Mouse (Mus musculus) CH12.LX (cell line): Measurements from ENCODE around the gene Macrod2. TPM values are rescaled to one million over a fixed set of nuclear protein-coding genes. Genes with fewer than 3 reads are reported as not detected.

Source experiments
- DNase-seq: peaks from one replicate; pipeline ENCODE4 v3.0.0-alpha.2; 2013; ENCODE audit errors: extremely low read depth
- H3K27ac ChIP-seq: 2 replicates; pipeline ENCODE4 v1.5.1; 2012; ENCODE audit warnings: low read depth, mild to moderate bottlenecking, control low read depth, moderate library complexity; ENCODE audit not compliant: insufficient read depth
- H3K27me3 ChIP-seq: replicated peaks from 2 replicates; pipeline ENCODE3; 2012; ENCODE audit warnings: inconsistent platforms
- H3K36me3 ChIP-seq, 2 experiments: replicated peaks in 1 of 2; 2 replicates each; pipeline versions ENCODE3 to v1.6.1; 2012; ENCODE audit warnings: inconsistent platforms in 1 of 2, low read length in 1 of 2, mild to moderate bottlenecking in 1 of 2, mixed read lengths in 1 of 2, moderate library complexity in 1 of 2; ENCODE audit not compliant: control insufficient read depth in 1 of 2, insufficient read depth in 1 of 2
- H3K4me1 ChIP-seq, 2 experiments: 2 replicates each; pipeline ENCODE4 v1.6.1; 2012; ENCODE audit warnings: inconsistent platforms in 1 of 2, moderate library complexity in 1 of 2; ENCODE audit not compliant: insufficient read depth in 2 of 2, control insufficient read depth in 1 of 2
- H3K4me2 ChIP-seq: 2 replicates; pipeline ENCODE4 v1.6.1; 2012; ENCODE audit warnings: low read depth, mild to moderate bottlenecking, control low read depth; ENCODE audit not compliant: poor library complexity, insufficient read depth, severe bottlenecking
- H3K4me3 ChIP-seq, 3 experiments: fragments of 150-350 bp in 1 of 3; sonication (generic) in 1 of 3; replicated peaks in 1 of 3; 2 replicates each; pipeline versions ENCODE3 to v1.5.1; 2011 to 2012; ENCODE audit warnings: low read depth in 2 of 3, low read length in 2 of 3, mild to moderate bottlenecking in 2 of 3, moderate library complexity in 2 of 3, control low read depth in 1 of 3, improper control_type of control experiment in 1 of 3, inconsistent platforms in 1 of 3, mixed read lengths in 1 of 3; ENCODE audit not compliant: poor library complexity in 1 of 3
- H3K79me2 ChIP-seq: replicated peaks from 2 replicates; pipeline ENCODE4 v1.6.1; 2012; ENCODE audit warnings: mild to moderate bottlenecking, moderate library complexity; ENCODE audit not compliant: control insufficient read depth, poor library complexity, insufficient read depth, severe bottlenecking; ENCODE audit errors: extremely low read depth
- H3K9ac ChIP-seq: 2 replicates; pipeline ENCODE4 v1.6.1; 2012; ENCODE audit warnings: low read depth, mild to moderate bottlenecking, control low read depth, moderate library complexity; ENCODE audit not compliant: insufficient read depth
- H3K9me3 ChIP-seq: replicated peaks from 2 replicates; pipeline ENCODE3; 2012; ENCODE audit warnings: low read length, inconsistent platforms, mixed read lengths
- ELF1 ChIP-seq: IDR thresholded peaks from 2 replicates; pipeline ENCODE4 v1.6.1; 2014; ENCODE audit warnings: low read depth, mild to moderate bottlenecking, inconsistent platforms, low read length, improper control_type of control experiment
- ETS1 ChIP-seq: conservative IDR thresholded peaks from 2 replicates; pipeline ENCODE4 v1.6.1; 2012; ENCODE audit warnings: low read depth, mild to moderate bottlenecking, inconsistent platforms, low read length, improper control_type of control experiment, moderate library complexity
- GABPA ChIP-seq: IDR thresholded peaks from 2 replicates; pipeline ENCODE4 v1.6.1; 2012; ENCODE audit warnings: low read depth, low read length, improper control_type of control experiment, inconsistent platforms; ENCODE audit not compliant: insufficient replicate concordance
- MAFK ChIP-seq: IDR thresholded peaks from 2 replicates; pipeline ENCODE4 v1.6.1; 2011; ENCODE audit warnings: low read length, improper control_type of control experiment; ENCODE audit not compliant: insufficient replicate concordance
- MAX ChIP-seq: IDR thresholded peaks from 2 replicates; pipeline ENCODE4 v1.6.1; 2011; ENCODE audit warnings: low read length, improper control_type of control experiment
- MEF2A ChIP-seq: IDR thresholded peaks from 2 replicates; pipeline ENCODE4 v1.6.1; 2014; ENCODE audit warnings: low read depth, mild to moderate bottlenecking, inconsistent platforms, low read length, improper control_type of control experiment, borderline replicate concordance
- MYC ChIP-seq: IDR thresholded peaks from 2 replicates; pipeline ENCODE4 v1.6.1; 2011; ENCODE audit warnings: low read depth, mild to moderate bottlenecking, improper control_type of control experiment, low read length
- NRF1 ChIP-seq: IDR thresholded peaks from 2 replicates; pipeline ENCODE4 v1.6.1; 2014; ENCODE audit warnings: low read depth, mild to moderate bottlenecking, inconsistent platforms, low read length, improper control_type of control experiment, moderate library complexity
- PAX5 ChIP-seq: IDR thresholded peaks from 2 replicates; pipeline ENCODE4 v1.6.1; 2012; ENCODE audit warnings: low read length, inconsistent platforms, mixed read lengths
- POLR2AphosphoS2 ChIP-seq: IDR thresholded peaks from 2 replicates; pipeline ENCODE4 v1.6.1; 2011; ENCODE audit warnings: low read depth, low read length, improper control_type of control experiment
- RAD21 ChIP-seq: IDR thresholded peaks from 2 replicates; pipeline ENCODE4 v1.6.1; 2011; ENCODE audit warnings: low read depth, mild to moderate bottlenecking, low read length, improper control_type of control experiment, moderate library complexity
- TCF12 ChIP-seq: IDR thresholded peaks from 2 replicates; pipeline ENCODE4 v1.6.1; 2014; ENCODE audit warnings: low read depth, mild to moderate bottlenecking, inconsistent platforms, low read length, improper control_type of control experiment
- UBTF ChIP-seq: IDR thresholded peaks from 2 replicates; pipeline ENCODE4 v1.6.1; 2012; ENCODE audit warnings: low read depth, mild to moderate bottlenecking, inconsistent platforms, low read length, improper control_type of control experiment, moderate library complexity
- ZC3H11A ChIP-seq: IDR thresholded peaks from 2 replicates; pipeline ENCODE4 v1.6.1; 2012; ENCODE audit warnings: low read depth, mild to moderate bottlenecking, inconsistent platforms, low read length, improper control_type of control experiment
- ZMIZ1 ChIP-seq: IDR thresholded peaks from 2 replicates; pipeline ENCODE4 v1.6.1; 2012; ENCODE audit warnings: low read depth, mild to moderate bottlenecking, inconsistent platforms, low read length, improper control_type of control experiment
- dilution Hi-C: fragments of 300-500 bp; cut with MboI; formaldehyde crosslinking; loops from 2 replicates; pipeline ENCODE4 v1.14.3; 2020; ENCODE audit warnings: low sequenced_read_pairs; ENCODE audit not compliant: extremely low pct_unique_long_range_greater_than_20kb, extremely low pct_ligation_motif_present
- in situ Hi-C: fragments of 300-500 bp; cut with MboI; formaldehyde crosslinking; loops from 3 replicates; pipeline ENCODE4 v1.14.3; 2019; ENCODE audit warnings: low sequenced_read_pairs, low pct_ligation_motif_present, low pct_unique_long_range_greater_than_20kb, mixed read lengths
- polyA plus RNA-seq: library from polyadenylated mRNA; unstranded; fragments of >175 nt; gene quantifications from 2 replicates; pipeline ENCODE4 v1.2.1, GENCODE M21; 2012; ENCODE audit warnings: low read depth; ENCODE audit not compliant: insufficient read length
- total RNA-seq, 2 experiments: library from RNA; depleted of rRNA; stranded (reverse); fragments of 300-350 nt in 1 of 2; fragments of >200 nt in 1 of 2; gene quantifications; 2 replicates each; pipeline ENCODE4 v1.2.3; 2012 to 2014

Gene Macrod2
- total and polyA plus RNA-seq, 3 experiments, result not detected

DNA sequence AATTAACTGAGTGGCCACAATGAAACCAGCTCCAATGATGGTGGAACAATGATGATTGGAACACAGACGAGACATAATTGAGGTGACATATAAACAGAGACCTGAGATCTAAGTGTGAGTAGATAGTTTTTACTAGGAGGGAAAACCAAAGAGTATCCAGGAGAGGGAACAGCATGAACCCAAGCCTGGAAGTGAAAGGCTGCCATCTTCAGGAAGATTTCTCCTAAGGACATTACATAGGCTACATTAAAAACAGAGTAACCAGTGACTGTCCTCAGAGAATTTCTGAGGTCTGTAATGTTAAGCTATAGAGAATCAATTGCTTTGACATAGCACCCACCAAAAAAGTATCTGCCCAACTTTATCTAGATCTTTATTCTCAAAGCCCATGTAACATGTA is 999.7 kb downstream of the Macrod2 start (continued):
- no peak for TF ChIP-seq POLR2AphosphoS2
- no peak for TF ChIP-seq MYC

DNA sequence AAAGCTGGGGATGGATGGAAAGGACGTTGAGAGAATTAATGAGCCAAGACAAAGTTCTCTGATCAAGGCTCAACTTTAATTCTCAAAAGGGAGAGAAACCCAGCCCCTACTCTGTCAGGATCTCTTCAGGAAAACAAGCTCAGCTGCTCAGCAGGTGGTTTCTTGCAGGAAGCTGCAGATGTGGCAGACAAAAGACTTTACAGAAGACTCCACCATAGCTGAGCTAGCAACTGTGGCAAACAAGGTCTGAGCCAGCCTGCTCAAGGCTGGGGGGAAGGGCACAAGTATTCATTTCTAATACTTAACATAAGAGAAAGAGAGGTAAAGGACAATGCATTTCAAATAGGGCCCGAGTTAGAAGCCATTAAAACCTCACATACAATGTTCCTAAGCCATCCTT is 1013.7 kb downstream of the Macrod2 start:
- H3K79me2 ChIP-seq, result no peaks in the 10 kb centered on the region
- peaks cover 51% of the 10 kb centered on the region for H3K9me3 ChIP-seq
- H3K4me2 ChIP-seq, result no peak overlapping the region
- in situ Hi-C loops (no loop called here), dilution Hi-C loops (no loop called here)
- no peaks in the 10 kb centered on the region for H3K36me3 ChIP-seq
- DNase-seq, result no peak
- H3K27me3 ChIP-seq, result no peaks in the 10 kb centered on the region
- no peaks in the 10 kb centered on the region for H3K4me1 ChIP-seq
- no peak overlapping the region for H3K4me3 ChIP-seq
- TF ChIP-seq RAD21, result no peak
- TF ChIP-seq ETS1, result no peak
- TF ChIP-seq ZMIZ1, result no peak
- TF ChIP-seq NRF1, result no peak
- no peak for TF ChIP-seq ZC3H11A
- no peak for TF ChIP-seq MAFK
- TF ChIP-seq MAX, result no peak
- no peak for TF ChIP-seq UBTF
- TF ChIP-seq MEF2A, result no peak
- no peak for TF ChIP-seq GABPA
- no peak overlapping the region for H3K27ac ChIP-seq
- H3K9ac ChIP-seq, result no peak overlapping the region

DNA sequence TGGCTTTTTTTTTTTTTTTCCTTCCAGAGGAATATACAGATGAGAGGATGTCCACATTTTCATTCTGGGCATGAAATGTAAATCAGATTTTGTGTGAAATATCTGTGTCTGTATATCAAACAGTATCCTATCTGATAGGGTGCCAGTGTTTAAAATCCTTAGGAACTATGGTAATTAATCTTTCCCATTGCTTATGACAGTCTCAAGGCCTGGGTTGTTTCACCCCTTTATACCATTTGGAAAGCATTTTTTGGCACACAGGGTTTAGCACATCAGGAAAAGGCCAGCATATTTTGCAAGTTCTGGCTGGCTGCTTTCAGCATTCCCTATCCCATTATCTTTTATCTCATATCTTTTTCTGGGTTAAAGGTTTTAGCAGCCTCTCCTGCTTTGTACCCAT is 1021.3 kb downstream of the Macrod2 start:
- Histone ChIP-seq H3K9ac (no peak overlapping the region), H3K27me3 (no peaks in the 10 kb centered on the region), H3K4me3 (no peak overlapping the region), H3K27ac (no peak overlapping the region), H3K36me3 (no peaks in the 10 kb centered on the region), H3K4me2 (no peak overlapping the region), H3K79me2 (no peaks in the 10 kb centered on the region), H3K9me3 (peaks cover 24% of the 10 kb centered on the region), H3K4me1 (no peaks in the 10 kb centered on the region)
- in situ Hi-C loops (no loop called here), dilution Hi-C loops (no loop called here)
- TF ChIP-seq TCF12 (no peak), PAX5 (no peak), NRF1 (no peak), ELF1 (no peak)
- no peak for DNase-seq
